16 mouse cellular contexts compared by ENCODE assay signal in genomic region chr5:20860565-20860964, GRCm38 (mm10).
"Had no signal": no experiment of that assay in that cellular context is flagged by ENCODE, and none has a peak within 500 bp of the region (broad histone marks: within the 10 kb centered on the region; RNA-seq: fewer than 3 reads in every experiment).

No protein-coding gene starts in this region.

- H3K9me3 ChIP-seq: megakaryocyte, embryonic 14.5 days; midbrain, embryonic 15.5 days; neural tube, embryonic 13.5 days; neural tube, embryonic 15.5 days; stomach, embryonic 15.5 days had no signal

- H3K4me1 ChIP-seq: midbrain, embryonic 13.5 days; midbrain, embryonic 15.5 days; stomach, embryonic 15.5 days had no signal

- H3K4me3 ChIP-seq: megakaryocyte, embryonic 14.5 days; midbrain, embryonic 13.5 days; midbrain, embryonic 15.5 days; myocyte; neural tube, embryonic 13.5 days; neural tube, embryonic 15.5 days; stomach, embryonic 15.5 days had no signal

- H3K36me3 ChIP-seq: midbrain, embryonic 15.5 days; neural tube, embryonic 15.5 days; stomach, embryonic 15.5 days had no signal

- ATAC-seq: midbrain, embryonic 13.5 days; midbrain, embryonic 15.5 days had no signal

- H3K27me3 ChIP-seq: megakaryocyte, embryonic 14.5 days; midbrain, embryonic 13.5 days; midbrain, embryonic 15.5 days; neural tube, embryonic 13.5 days; neural tube, embryonic 15.5 days; stomach, embryonic 15.5 days had no signal

- DNase-seq: lung, embryonic 14.5 days; lung, postnatal 10 days; lung, postnatal 4 days; right cerebral cortex, postnatal 14 days; thymus, adult 2 months; thymus, postnatal 25 days; thymus, postnatal 4 days had no signal

- H3K27ac ChIP-seq: midbrain, embryonic 13.5 days; midbrain, embryonic 15.5 days; neural tube, embryonic 13.5 days; neural tube, embryonic 15.5 days; stomach, embryonic 15.5 days; stomach, postnatal 0 days had no signal

- H3K9ac ChIP-seq: lung, embryonic 14.5 days; midbrain, embryonic 13.5 days; midbrain, embryonic 15.5 days; neural tube, embryonic 13.5 days; neural tube, embryonic 15.5 days; stomach, embryonic 15.5 days had no signal

- H3K4me2 ChIP-seq: lung, embryonic 14.5 days; midbrain, embryonic 11.5 days; midbrain, embryonic 13.5 days; midbrain, embryonic 15.5 days; neural tube, embryonic 13.5 days; neural tube, embryonic 15.5 days; stomach, embryonic 15.5 days had no signal
